Mouse (Mus musculus): ENCODE measurements around the gene Nts. TPM values are rescaled to one million over a fixed set of nuclear protein-coding genes. Genes with fewer than 3 reads are reported as not detected.
"Not testable (repeated sequence)": the region's sequence is repeated elsewhere in the genome, so short reads cannot be mapped to it uniquely, and the experiment has no call there.

The Nts gene
- 18.4 and 19.7 TPM in 2 replicates for polyA plus RNA-seq (2012; rRNA removed)

- WGBS = 10% methylated on average over 3 of the region's 3 CpGs
- no peak for DNase-seq (ENCODE audit: low read depth, low spot score)
These were observed at the start of gene Nts for GRCm38 (mm10) chr10:102490386-102490785. Gene Nts, minus strand, starts transcription at chr10:102490486.

GRCm38 (mm10) chr10:102527901-102528300 is 37.6 kb upstream of the Nts start:
- no peak for DNase-seq (ENCODE audit: low read depth, low spot score)
- 18% methylated on average over 3 of the region's 3 CpGs for WGBS

- WGBS = 8% methylated on average over 1 of the region's 1 CpGs
- no peak for DNase-seq (ENCODE audit: low read depth, low spot score)
These were observed 23.9 kb upstream of the Nts start for GRCm38 (mm10) chr10:102514159-102514558.

- DNase-seq (ENCODE audit: low read depth, low spot score) = no peak
- 16% methylated on average over 5 of the region's 5 CpGs for WGBS
These were observed 21.6 kb upstream of the Nts start, which contains the start of gene Rassf9 for GRCm38 (mm10) chr10:102511807-102512461. Gene Rassf9, plus strand, starts transcription at chr10:102512222.

- no peak for DNase-seq (ENCODE audit: low read depth, low spot score)
- 28% methylated on average over 3 of the region's 3 CpGs for WGBS
These were observed 21.1 kb upstream of the Nts start for GRCm38 (mm10) chr10:102511461-102511806.

GRCm38 (mm10) chr10:102507386-102507785 is 17.1 kb upstream of the Nts start:
- WGBS = 23% methylated on average over 4 of the region's 4 CpGs
- DNase-seq (ENCODE audit: low read depth, low spot score) = no peak

- no peak for DNase-seq (ENCODE audit: low read depth, low spot score)
- WGBS = 23% methylated on average over 4 of the region's 4 CpGs
These were observed 8.5 kb upstream of the Nts start for GRCm38 (mm10) chr10:102498754-102499153.

GRCm38 (mm10) chr10:102491792-102492191 is 1.5 kb upstream of the Nts start:
- DNase-seq (ENCODE audit: low read depth, low spot score) = no peak
- 5% methylated on average over 3 of the region's 3 CpGs for WGBS

GRCm38 (mm10) chr10:102469412-102469811 is 20.9 kb downstream of the Nts start:
- DNase-seq (ENCODE audit: low read depth, low spot score) = peak; percentile 44
- WGBS = 28% methylated on average over 2 of the region's 2 CpGs

- 8% methylated on average over 7 of the region's 7 CpGs for WGBS
- DNase-seq (ENCODE audit: low read depth, low spot score) = peak; percentile 18
These were observed 38.5 kb downstream of the Nts start for GRCm38 (mm10) chr10:102451756-102452155.

GRCm38 (mm10) chr10:102449449-102449848 is 40.8 kb downstream of the Nts start:
- WGBS = 4% methylated on average over 7 of the region's 7 CpGs

GRCm38 (mm10) chr10:102444912-102445556 is 45.3 kb downstream of the Nts start:
- no peak for DNase-seq (ENCODE audit: low read depth, low spot score)
- WGBS = 24% methylated on average over 2 of the region's 2 CpGs

More at GRCm38 (mm10) chr10:102449449-102449848, 40.8 kb downstream of the Nts start:
- peak; percentile 55 for DNase-seq (ENCODE audit: low read depth, low spot score)

GRCm38 (mm10) chr10:102435467-102435866 is 54.8 kb downstream of the Nts start:
- WGBS = 19% methylated on average over 6 of the region's 6 CpGs
- DNase-seq (ENCODE audit: low read depth, low spot score) = not testable (repeated sequence)

- under 1% methylated on average over 7 of the region's 7 CpGs for WGBS
- DNase-seq (ENCODE audit: low read depth, low spot score) = not testable (repeated sequence)
These were observed 55.2 kb downstream of the Nts start for GRCm38 (mm10) chr10:102435048-102435447.

Other genes with a start within 250 kb of the Nts start
- 0.19 and 0.21 TPM in 2 replicates for gene Rassf9, start 21.7 kb upstream of the Nts start, polyA plus RNA-seq (2012; rRNA removed)

Measured in large intestine, adult 2 months (tissue).